Mouse (Mus musculus) kidney, adult 9 months (tissue): Measurements from ENCODE around the gene Ascc2.

Experiments
- DNase-seq: peaks from one replicate; pipeline ENCODE4 v3.0.0; 2022

The Ascc2 gene

GRCm38 (mm10) chr11:4729603-4730002 lies 92.1 kb downstream of the Ascc2 start:
- no peak for DNase-seq

DNA sequence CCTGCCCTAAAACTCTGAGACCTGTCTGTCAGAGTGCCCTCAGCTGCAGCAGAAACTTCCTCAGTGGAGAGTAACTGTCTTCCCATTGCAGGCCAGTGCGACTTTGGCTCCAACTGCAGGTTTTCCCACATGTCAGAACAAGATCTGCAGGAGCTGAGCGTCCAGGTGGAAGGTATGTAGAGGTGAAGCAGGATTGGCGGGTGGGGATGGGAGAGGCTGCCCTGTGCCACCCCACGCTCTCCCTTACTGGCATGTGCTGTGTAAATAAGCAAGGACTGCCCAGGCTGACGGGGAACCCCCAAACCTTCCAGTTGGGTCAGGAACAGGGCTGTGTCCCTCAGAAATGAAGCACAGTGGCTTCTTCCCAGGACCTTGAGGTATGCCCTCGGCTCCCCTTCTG lies 92.5 kb downstream of the Ascc2 start:
- DNase-seq, result no peak

- no peak for DNase-seq
These were observed 93.4 kb downstream of the Ascc2 start for GRCm38 (mm10) chr11:4730913-4731312.

DNA sequence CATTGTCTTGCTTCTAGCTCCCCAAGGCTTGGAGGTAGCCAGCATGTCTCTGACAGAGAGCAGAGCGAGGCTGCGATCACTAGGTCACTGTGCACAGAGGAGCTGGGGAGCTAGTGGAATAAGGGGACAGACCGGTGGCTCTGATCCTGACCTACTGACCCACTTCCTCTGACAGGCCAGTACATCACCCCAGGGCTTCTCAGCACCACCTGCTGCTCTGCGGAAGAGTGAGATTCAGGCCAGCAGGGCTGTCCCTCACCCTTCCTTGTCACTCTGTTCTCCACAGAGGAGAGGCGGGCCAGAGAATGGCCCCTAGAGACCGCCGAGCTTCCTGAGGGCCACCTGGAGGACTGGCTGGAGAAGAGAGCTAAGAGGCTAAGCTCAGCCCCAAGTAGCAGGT lies 94.2 kb downstream of the Ascc2 start:
- DNase-seq, result no peak

GRCm38 (mm10) chr11:4734179-4734578 lies 96.6 kb downstream of the Ascc2 start:
- no peak for DNase-seq
